Mouse (Mus musculus): Measurements from ENCODE around the gene Olfr995. TPM values are rescaled to one million over a fixed set of nuclear protein-coding genes. Genes with fewer than 3 reads are reported as not detected.

Olfr995 gene
- polyA plus RNA-seq (2012; rRNA removed): not detected in 2 replicates

GRCm38 (mm10) chr2:85443539-85443938 lies at the start of gene Olfr995:
Olfr995 (minus strand) TSS chr2:85443639.

GRCm38 (mm10) chr2:85436351-85436750 lies 7.1 kb downstream of the Olfr995 start, which contains the start of gene Olfr994:
Olfr994 (minus strand) TSS chr2:85436451.

GRCm38 (mm10) chr2:85414777-85415176 lies 28.7 kb downstream of the Olfr995 start, which contains the start of gene Olfr993:
Olfr993 (minus strand) TSS chr2:85414877.

GRCm38 (mm10) chr2:85409369-85409768 lies 34.1 kb downstream of the Olfr995 start, which contains the start of gene Olfr992:
Olfr992 (minus strand) TSS chr2:85409469.

Other genes with a start within 250 kb of the Olfr995 start
- gene Lrrc55, start 246.4 kb downstream of the Olfr995 start, polyA plus RNA-seq (2012; rRNA removed): 1.1 and 1.2 TPM in 2 replicates
- not detected in 2 replicates for gene Olfr987, start 104.3 kb downstream of the Olfr995 start, polyA plus RNA-seq (2012; rRNA removed)
- gene Olfr988, start 80.4 kb downstream of the Olfr995 start, polyA plus RNA-seq (2012; rRNA removed): not detected in 2 replicates
- gene Olfr992, start 34.2 kb downstream of the Olfr995 start, polyA plus RNA-seq (2012; rRNA removed): not detected in 2 replicates
- gene Olfr993, start 28.8 kb downstream of the Olfr995 start, polyA plus RNA-seq (2012; rRNA removed): not detected in 2 replicates
- gene Olfr994, start 7.2 kb downstream of the Olfr995 start, polyA plus RNA-seq (2012; rRNA removed): not detected in 2 replicates
- gene 4833423E24Rik, start 75.4 kb upstream of the Olfr995 start, polyA plus RNA-seq (2012; rRNA removed): not detected in 2 replicates
- not detected in 2 replicates for gene Olfr996, start 135.6 kb upstream of the Olfr995 start, polyA plus RNA-seq (2012; rRNA removed)
- gene Olfr998, start 145.3 kb upstream of the Olfr995 start, polyA plus RNA-seq (2012; rRNA removed): not detected in 2 replicates
- gene Olfr1000, start 168.3 kb upstream of the Olfr995 start, polyA plus RNA-seq (2012; rRNA removed): not detected in 2 replicates
- gene Olfr1002, start 207.1 kb upstream of the Olfr995 start, polyA plus RNA-seq (2012; rRNA removed): not detected in 2 replicates
- not detected in 2 replicates for gene Olfr154, start 220.8 kb upstream of the Olfr995 start, polyA plus RNA-seq (2012; rRNA removed)
- gene Olfr1006, start 235.1 kb upstream of the Olfr995 start, polyA plus RNA-seq (2012; rRNA removed): not detected in 2 replicates
- not detected in 2 replicates for gene Olfr1008, start 245.8 kb upstream of the Olfr995 start, polyA plus RNA-seq (2012; rRNA removed)